Mouse (Mus musculus): Measurements from ENCODE around the gene Ubr2.

DNA sequence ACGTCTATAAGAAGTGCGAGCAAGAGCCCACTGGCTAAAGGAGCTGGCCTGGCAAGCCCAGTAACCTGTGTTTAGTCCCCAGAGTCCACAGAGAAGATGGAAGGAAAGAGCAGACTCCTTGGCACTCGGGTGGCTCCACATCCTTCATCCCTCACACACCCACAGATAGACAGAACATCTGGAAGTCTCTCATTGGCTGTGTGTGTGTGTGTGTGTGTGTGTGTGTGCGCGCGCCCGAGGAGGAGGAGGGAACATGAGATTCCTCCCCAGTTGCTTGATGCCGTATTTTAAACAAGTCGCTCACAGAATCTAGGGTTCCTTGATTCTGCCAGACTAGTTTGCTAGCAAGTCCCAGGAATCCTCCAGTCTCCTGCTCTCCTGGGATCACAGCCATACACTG is 3.6 kb downstream of the Ubr2 start:
- TF ChIP-seq CTCF (IDR thresholded peaks at IDR 0.05) (no peak), POLR2A (IDR thresholded peaks at IDR 0.05; ENCODE audit: insufficient read depth, low read depth, low read length) (no peak)

All from heart, adult 2 months (tissue).